Mouse (Mus musculus) forebrain, embryonic 14.5 days (tissue): Measurements from ENCODE around the gene 4930402K13Rik. TPM values are rescaled to one million over a fixed set of nuclear protein-coding genes. Genes with fewer than 3 reads are reported as not detected.

Source experiments
- ATAC-seq: fragments of 200-750 bp; cut with Nextera tagmentation; 2 replicates; pipeline ENCODE4 v1.8.0; 2017; ENCODE audit warnings: mild to moderate bottlenecking, moderate library complexity
- DNase-seq: peaks from one replicate; pipeline ENCODE4 v3.0.0-alpha.2; 2015; ENCODE audit warnings: low spot score
- H3K27ac ChIP-seq: fragments of 300-500 bp; sonication (generic); 2 replicates; pipeline ENCODE4 v1.5.1; 2014; ENCODE audit warnings: low read depth, mild to moderate bottlenecking, control low read depth, low read length, moderate library complexity
- H3K27me3 ChIP-seq: fragments of 300-500 bp; sonication (generic); replicated peaks from 2 replicates; pipeline ENCODE4 v1.6.1; 2014; ENCODE audit warnings: low read length, control low read depth, mixed read lengths; ENCODE audit not compliant: control insufficient read depth, insufficient read depth
- H3K36me3 ChIP-seq: fragments of 300-500 bp; sonication (generic); 2 replicates; pipeline ENCODE4 v1.6.1; 2014; ENCODE audit warnings: low read length, control low read depth; ENCODE audit not compliant: control insufficient read depth, insufficient read depth
- H3K4me1 ChIP-seq: fragments of 300-500 bp; sonication (generic); 2 replicates; pipeline ENCODE4 v1.6.1; 2014; ENCODE audit warnings: antibody characterized with exemption, low read length, control low read depth; ENCODE audit not compliant: control insufficient read depth, insufficient read depth
- H3K4me2 ChIP-seq: fragments of 300-500 bp; sonication (generic); 2 replicates; pipeline ENCODE4 v1.6.1; 2014; ENCODE audit warnings: mild to moderate bottlenecking, control low read depth, low read length
- H3K4me3 ChIP-seq: fragments of 300-500 bp; sonication (generic); 2 replicates; pipeline ENCODE4 v1.5.1; 2014; ENCODE audit warnings: low read depth, low read length, control low read depth
- H3K9ac ChIP-seq: fragments of 300-500 bp; sonication (generic); 2 replicates; pipeline ENCODE4 v1.6.1; 2014; ENCODE audit warnings: mild to moderate bottlenecking, low read length, control low read depth, moderate library complexity
- H3K9me3 ChIP-seq: fragments of 300-500 bp; sonication (generic); replicated peaks from 2 replicates; pipeline ENCODE4 v1.6.1; 2016; ENCODE audit warnings: low read length, control low read depth, mixed read lengths; ENCODE audit not compliant: control insufficient read depth
- WGBS: fragments of 180-500 bp; shearing (Covaris S2); extraction: QIAGEN DNeasy Blood & Tissue Kit; methylation state at CpG from one replicate; pipeline ENCODE4 v1.1.7; 2014; 5-methylcytosine and 5-hydroxymethylcytosine counted together
- polyA plus RNA-seq: library from polyadenylated mRNA; unstranded; fragments of >200 nt; fragmentation: Nextera tagmentation; extraction: Ambion mirVana; gene quantifications from 2 replicates; pipeline ENCODE4 v1.2.1, GENCODE M21; 2014

4930402K13Rik gene
- polyA plus RNA-seq, 1 experiment from 2014 or later: not detected

GRCm38 (mm10) chrX:9139290-9139948 lies 35.1 kb downstream of the 4930402K13Rik start:
- Histone ChIP-seq H3K36me3 (no peaks in the 10 kb centered on the region), H3K9ac (no peak overlapping the region), H3K27me3 (no peaks in the 10 kb centered on the region), H3K4me1 (no peaks in the 10 kb centered on the region), H3K27ac (no peak overlapping the region), H3K4me3 (no peak overlapping the region), H3K4me2 (no peak overlapping the region), H3K9me3 (no peaks in the 10 kb centered on the region)
- no peak for DNase-seq
- ATAC-seq: no peak
- 75% methylated on average over 4 of the region's 4 CpGs for WGBS

GRCm38 (mm10) chrX:9142669-9143068 lies 38.3 kb downstream of the 4930402K13Rik start:
- ATAC-seq: no peak

More at GRCm38 (mm10) chrX:9142669-9143068, 38.3 kb downstream of the 4930402K13Rik start:
- Histone ChIP-seq H3K27ac (no peak overlapping the region), H3K9ac (no peak overlapping the region), H3K9me3 (no peaks in the 10 kb centered on the region), H3K4me2 (no peak overlapping the region), H3K4me3 (no peak overlapping the region), H3K27me3 (no peaks in the 10 kb centered on the region), H3K4me1 (no peaks in the 10 kb centered on the region), H3K36me3 (no peaks in the 10 kb centered on the region)
- WGBS: 34% methylated on average over 2 of the region's 2 CpGs
- DNase-seq: peak; percentile 3

Other genes with a start within 250 kb of the 4930402K13Rik start
- gene Gm5751, start 230.3 kb upstream of the 4930402K13Rik start, polyA plus RNA-seq: not detected in 2 replicates
- 15.2 and 15.6 TPM in 2 replicates for gene B630019K06Rik, start 212.2 kb upstream of the 4930402K13Rik start, polyA plus RNA-seq
- gene Fthl17b, start 141.6 kb upstream of the 4930402K13Rik start, polyA plus RNA-seq: not detected in 2 replicates
- gene Fthl17c, start 128.0 kb upstream of the 4930402K13Rik start, polyA plus RNA-seq: not detected in 2 replicates
- gene Fthl17d, start 117.8 kb upstream of the 4930402K13Rik start, polyA plus RNA-seq: not detected in 2 replicates
- gene Fthl17e, start 71.1 kb upstream of the 4930402K13Rik start, polyA plus RNA-seq: not detected in 2 replicates
- not detected in 2 replicates for gene Fthl17f, start 41.5 kb upstream of the 4930402K13Rik start, polyA plus RNA-seq
- gene Lancl3, start 95.3 kb downstream of the 4930402K13Rik start, polyA plus RNA-seq: 2.9 and 4.7 TPM in 2 replicates
- not detected in 2 replicates for gene Gm14862, start 152.3 kb downstream of the 4930402K13Rik start, polyA plus RNA-seq
- gene Xk, start 168.2 kb downstream of the 4930402K13Rik start, polyA plus RNA-seq: 1.7 and 2.3 TPM in 2 replicates
- gene H2al1m, start 179.2 kb downstream of the 4930402K13Rik start, polyA plus RNA-seq: not detected in 2 replicates
- not detected in 2 replicates for gene H2al1k, start 246.1 kb downstream of the 4930402K13Rik start, polyA plus RNA-seq